Comparison of ENCODE assay signal across 27 mouse cellular contexts in genomic region chr7:4988250-4988649, GRCm38 (mm10). TPM values are rescaled to one million over a fixed set of nuclear protein-coding genes. Genes with fewer than 3 reads are reported as not detected.
"Had no signal": no experiment of that assay in that cellular context is flagged by ENCODE, and none has a peak within 500 bp of the region (broad histone marks: within the 10 kb centered on the region; RNA-seq: fewer than 3 reads in every experiment).

No protein-coding gene starts in this region.

- H3K9ac ChIP-seq: heart, embryonic 13.5 days; hindbrain, embryonic 12.5 days; hindbrain, embryonic 14.5 days; limb, embryonic 12.5 days had no signal

- H3K4me2 ChIP-seq: heart, embryonic 11.5 days; heart, embryonic 13.5 days; hindbrain, embryonic 12.5 days; hindbrain, embryonic 14.5 days; limb, embryonic 12.5 days; liver, embryonic 11.5 days had no signal

- H3K9me3 ChIP-seq: heart, embryonic 13.5 days had no signal

- ATAC-seq: hindbrain, embryonic 16.5 days; inflammation-experienced regulatory T-cells, adult 6 months; intestine, embryonic 16.5 days had no signal

- DNase-seq: gastrocnemius, adult 2 months; gastrocnemius, postnatal 10 days; gastrocnemius, postnatal 25 days; heart, adult 18-20 months; heart, postnatal 10 days; heart, postnatal 4 days; kidney, adult 18-20 months; kidney, adult 8-10 months; kidney, postnatal 10 days; kidney, postnatal 25 days; kidney, postnatal 4 days; liver had no signal

- H3K27ac ChIP-seq: gastrocnemius, adult 2 months; heart, embryonic 13.5 days; hindbrain, embryonic 10.5 days; hindbrain, embryonic 12.5 days; hindbrain, embryonic 14.5 days; layer of hippocampus, adult 2 months; left cerebral cortex, adult 2 months; limb, embryonic 10.5 days; limb, embryonic 12.5 days had no signal

- H3K4me1 ChIP-seq: limb, embryonic 12.5 days had no signal

- H3K4me3 ChIP-seq: gastrocnemius, adult 2 months; heart, embryonic 13.5 days; hindbrain, embryonic 10.5 days; hindbrain, embryonic 12.5 days; layer of hippocampus, adult 2 months; left cerebral cortex, adult 2 months; limb, embryonic 10.5 days; limb, embryonic 12.5 days had no signal

RNA-seq across cellular contexts. Expression of gene Sbk3, which starts 17.3 kb away (rescaled TPM):
- polyA plus RNA-seq: inflammation-experienced regulatory T-cells, adult 6 months; intestine, embryonic 16.5 days; kidney, embryonic 14.5 days; kidney, embryonic 16.5 days; limb, embryonic 10.5 days; limb, embryonic 12.5 days; liver, embryonic 11.5 days had no signal

RNA-seq across cellular contexts. Expression of gene Sbk2, which starts 24.0 kb away (rescaled TPM):
- polyA plus RNA-seq: hindbrain, embryonic 10.5 days; hindbrain, embryonic 12.5 days; hindbrain, embryonic 14.5 days; hindbrain, embryonic 16.5 days had no signal
